Mouse (Mus musculus) E14TG2a.4 (cell line): ENCODE results near the gene Mrtfa.

Source experiments
- CTCF ChIP-seq: conservative IDR thresholded peaks from 2 replicates; pipeline ENCODE4 v1.5.1; 2014; ENCODE audit warnings: low read length
- NANOG ChIP-seq: IDR thresholded peaks from 2 replicates; pipeline ENCODE4 v1.6.1; 2014; ENCODE audit warnings: borderline replicate concordance, low read length, mixed read lengths

- TF ChIP-seq CTCF = no peak
- no peak for TF ChIP-seq NANOG
These were observed 179.0 kb downstream of the Mrtfa start for GRCm38 (mm10) chr15:81011523-81011922.
